Mouse (Mus musculus): ENCODE measurements around the gene Tmem104. TPM values are rescaled to one million over a fixed set of nuclear protein-coding genes. Genes with fewer than 3 reads are reported as not detected.
A peak's percentile ranks its signal among the peaks of the same experiment; 100 is the strongest.

Tmem104 gene
- polyA plus RNA-seq, 1 experiment from 2014 or later = 12.5 TPM

- DNase-seq (ENCODE audit: low spot score) (no peak), ATAC-seq (ENCODE audit: low read depth) (no peak)
- H3K4me3 ChIP-seq (ENCODE audit: low read depth, low read length) = no peak overlapping the region
- no peaks in the 10 kb centered on the region for H3K27me3 ChIP-seq (replicated peaks; ENCODE audit: control insufficient read depth, insufficient read depth, low read length)
- H3K9me3 ChIP-seq (ENCODE audit: control insufficient read depth, low read length) = no peaks in the 10 kb centered on the region
- 78% methylated on average over 6 of the region's 6 CpGs for WGBS
- H3K27ac ChIP-seq (replicated peaks; ENCODE audit: low read depth, low read length) = no peak overlapping the region
- peaks cover 15% of the 10 kb centered on the region for H3K4me1 ChIP-seq (ENCODE audit: control insufficient read depth, insufficient read depth, low read length)
- 0 out of 2 replicates have a peak overlapping the region, but pooled peaks have one; percentile 80 for H3K4me2 ChIP-seq (ENCODE audit: low read depth, low read length)
- no peaks in the 10 kb centered on the region for H3K36me3 ChIP-seq (ENCODE audit: control insufficient read depth, insufficient read depth, low read length)
- H3K9ac ChIP-seq (ENCODE audit: low read depth, low read length) = 0 out of 2 replicates have a peak overlapping the region, but pooled peaks have one; percentile 76
Measured at GRCm38 (mm10) chr11:115275509-115275908, 88.2 kb downstream of the Tmem104 start.

DNA sequence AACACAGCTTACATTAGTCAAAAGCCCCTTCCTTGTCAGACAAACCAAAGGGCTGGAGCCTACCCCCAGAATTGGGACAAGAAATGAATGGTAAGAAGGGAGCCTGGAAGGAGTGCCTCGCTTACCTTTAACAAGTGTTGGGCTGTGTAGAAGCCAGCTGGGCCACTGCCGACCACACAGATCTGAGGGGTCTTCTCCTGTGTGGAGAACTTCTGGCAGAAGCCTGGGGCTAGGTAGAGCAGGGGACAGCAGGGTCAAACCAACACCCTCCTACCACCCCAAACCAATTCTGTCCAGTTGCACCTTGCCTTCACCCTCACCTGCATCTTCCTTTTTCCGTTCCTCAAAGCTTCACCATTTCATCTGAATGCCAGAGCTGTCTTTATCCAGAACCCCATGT lies 88.7 kb downstream of the Tmem104 start:
- no peak for DNase-seq (ENCODE audit: low spot score)
- Histone ChIP-seq H3K27ac (replicated peaks; ENCODE audit: low read depth, low read length) (no peak overlapping the region), H3K27me3 (replicated peaks; ENCODE audit: control insufficient read depth, insufficient read depth, low read length) (no peaks in the 10 kb centered on the region), H3K9me3 (ENCODE audit: control insufficient read depth, low read length) (no peaks in the 10 kb centered on the region), H3K9ac (ENCODE audit: low read depth, low read length) (peak overlapping the region; percentile 76; the same call in 1 of the 2 replicates), H3K36me3 (ENCODE audit: control insufficient read depth, insufficient read depth, low read length) (no peaks in the 10 kb centered on the region), H3K4me2 (ENCODE audit: low read depth, low read length) (peak overlapping the region; percentile 80), H3K4me3 (ENCODE audit: low read depth, low read length) (peak overlapping the region; percentile 60), H3K4me1 (ENCODE audit: control insufficient read depth, insufficient read depth, low read length) (peaks cover 15% of the 10 kb centered on the region)
- no peak for ATAC-seq (ENCODE audit: low read depth)
- WGBS = 53% methylated on average over 3 of the region's 3 CpGs

GRCm38 (mm10) chr11:115276780-115277603 lies 89.7 kb downstream of the Tmem104 start, which contains the start of gene Fdxr:
TSS of gene Fdxr (minus strand) at chr11:115277050.
- H3K9ac ChIP-seq (ENCODE audit: low read depth, low read length) = peak within 1 kb of the TSS; percentile 76
- peaks cover 15% of the 10 kb centered on the region for H3K4me1 ChIP-seq (ENCODE audit: control insufficient read depth, insufficient read depth, low read length)
- under 1% methylated on average over 42 of the region's 42 CpGs for WGBS
- peak within 1 kb of the TSS; percentile 85 for H3K27ac ChIP-seq (replicated peaks; ENCODE audit: low read depth, low read length)
- DNase-seq (ENCODE audit: low spot score) = peak; percentile 100
- no peaks in the 10 kb centered on the region for H3K36me3 ChIP-seq (ENCODE audit: control insufficient read depth, insufficient read depth, low read length)
- H3K9me3 ChIP-seq (ENCODE audit: control insufficient read depth, low read length) = no peaks in the 10 kb centered on the region
- no peaks in the 10 kb centered on the region for H3K27me3 ChIP-seq (replicated peaks; ENCODE audit: control insufficient read depth, insufficient read depth, low read length)
- peak; percentile 97 for ATAC-seq (ENCODE audit: low read depth)
- peak within 1 kb of the TSS; percentile 80 for H3K4me2 ChIP-seq (ENCODE audit: low read depth, low read length)
- peak within 1 kb of the TSS; percentile 60 for H3K4me3 ChIP-seq (ENCODE audit: low read depth, low read length)

DNA sequence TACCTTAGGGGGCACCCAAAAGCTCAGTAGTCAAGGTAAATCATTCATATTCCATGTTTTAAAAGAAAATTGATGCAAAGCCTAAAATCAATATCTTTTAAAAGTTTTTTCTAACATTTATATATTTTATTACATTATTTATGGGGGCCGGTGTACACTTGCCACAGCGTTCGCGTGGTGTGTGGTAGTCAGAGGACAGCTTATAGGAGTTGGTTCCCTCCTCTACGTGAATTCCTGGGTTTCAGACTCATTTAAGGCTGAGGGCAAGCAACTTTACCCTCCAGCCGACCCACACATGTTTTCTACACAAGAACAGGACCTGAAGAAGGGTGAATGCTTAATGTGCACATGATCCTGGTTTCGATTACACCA lies 90.3 kb downstream of the Tmem104 start:
- peak overlapping the region; percentile 71 for H3K4me2 ChIP-seq (ENCODE audit: low read depth, low read length)
- no peaks in the 10 kb centered on the region for H3K9me3 ChIP-seq (ENCODE audit: control insufficient read depth, low read length)
- peak overlapping the region; percentile 60 for H3K4me3 ChIP-seq (ENCODE audit: low read depth, low read length)
- peak overlapping the region; percentile 85 for H3K27ac ChIP-seq (replicated peaks; ENCODE audit: low read depth, low read length)
- no peaks in the 10 kb centered on the region for H3K27me3 ChIP-seq (replicated peaks; ENCODE audit: control insufficient read depth, insufficient read depth, low read length)
- H3K36me3 ChIP-seq (ENCODE audit: control insufficient read depth, insufficient read depth, low read length) = no peaks in the 10 kb centered on the region
- H3K4me1 ChIP-seq (ENCODE audit: control insufficient read depth, insufficient read depth, low read length) = peaks cover 15% of the 10 kb centered on the region
- WGBS = 17% methylated on average over 7 of the region's 7 CpGs
- DNase-seq (ENCODE audit: low spot score) = no peak
- H3K9ac ChIP-seq (ENCODE audit: low read depth, low read length) = peak overlapping the region; percentile 72
- ATAC-seq (ENCODE audit: low read depth) = no peak

DNA sequence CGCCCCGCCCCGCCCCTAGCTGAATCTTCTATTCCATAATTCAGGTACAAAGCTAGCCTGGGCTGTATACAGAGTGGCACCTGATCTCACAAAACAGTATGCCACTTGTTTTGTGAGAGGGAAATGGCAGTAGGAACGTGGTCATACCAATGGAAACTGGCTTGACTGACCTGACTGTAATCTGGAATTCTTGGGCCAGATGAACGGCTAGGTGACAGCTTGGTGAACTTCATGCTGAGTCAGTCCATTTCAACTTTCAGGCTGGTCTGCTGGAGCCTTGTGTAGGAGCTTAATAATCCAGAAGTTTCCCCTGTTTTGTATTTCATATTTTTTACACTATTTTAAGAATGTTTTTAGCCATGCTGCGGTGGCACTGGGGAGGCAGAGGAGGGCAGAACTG lies 90.9 kb downstream of the Tmem104 start:
- WGBS = 75% methylated on average over 6 of the region's 6 CpGs
- Histone ChIP-seq H3K4me1 (ENCODE audit: control insufficient read depth, insufficient read depth, low read length) (peaks cover 15% of the 10 kb centered on the region), H3K36me3 (ENCODE audit: control insufficient read depth, insufficient read depth, low read length) (no peaks in the 10 kb centered on the region), H3K9me3 (ENCODE audit: control insufficient read depth, low read length) (no peaks in the 10 kb centered on the region), H3K4me3 (ENCODE audit: low read depth, low read length) (0 out of 2 replicates have a peak overlapping the region, but pooled peaks have one; percentile 60), H3K27ac (replicated peaks; ENCODE audit: low read depth, low read length) (no peak overlapping the region), H3K27me3 (replicated peaks; ENCODE audit: control insufficient read depth, insufficient read depth, low read length) (no peaks in the 10 kb centered on the region), H3K4me2 (ENCODE audit: low read depth, low read length) (peak overlapping the region; percentile 71), H3K9ac (ENCODE audit: low read depth, low read length) (0 out of 2 replicates have a peak overlapping the region, but pooled peaks have one; percentile 72)
- ATAC-seq (ENCODE audit: low read depth) (no peak), DNase-seq (ENCODE audit: low spot score) (no peak)

- no peak overlapping the region for H3K4me3 ChIP-seq (ENCODE audit: low read depth, low read length)
- WGBS = 60% methylated on average over 1 of the region's 1 CpGs
- no peak overlapping the region for H3K27ac ChIP-seq (replicated peaks; ENCODE audit: low read depth, low read length)
- no peaks in the 10 kb centered on the region for H3K27me3 ChIP-seq (replicated peaks; ENCODE audit: control insufficient read depth, insufficient read depth, low read length)
- no peak overlapping the region for H3K4me2 ChIP-seq (ENCODE audit: low read depth, low read length)
- no peaks in the 10 kb centered on the region for H3K36me3 ChIP-seq (ENCODE audit: control insufficient read depth, insufficient read depth, low read length)
- H3K4me1 ChIP-seq (ENCODE audit: control insufficient read depth, insufficient read depth, low read length) = peaks cover 15% of the 10 kb centered on the region
- no peaks in the 10 kb centered on the region for H3K9me3 ChIP-seq (ENCODE audit: control insufficient read depth, low read length)
- no peak for DNase-seq (ENCODE audit: low spot score)
- no peak for ATAC-seq (ENCODE audit: low read depth)
- no peak overlapping the region for H3K9ac ChIP-seq (ENCODE audit: low read depth, low read length)
Measured at GRCm38 (mm10) chr11:115279726-115280125, 92.4 kb downstream of the Tmem104 start.

DNA sequence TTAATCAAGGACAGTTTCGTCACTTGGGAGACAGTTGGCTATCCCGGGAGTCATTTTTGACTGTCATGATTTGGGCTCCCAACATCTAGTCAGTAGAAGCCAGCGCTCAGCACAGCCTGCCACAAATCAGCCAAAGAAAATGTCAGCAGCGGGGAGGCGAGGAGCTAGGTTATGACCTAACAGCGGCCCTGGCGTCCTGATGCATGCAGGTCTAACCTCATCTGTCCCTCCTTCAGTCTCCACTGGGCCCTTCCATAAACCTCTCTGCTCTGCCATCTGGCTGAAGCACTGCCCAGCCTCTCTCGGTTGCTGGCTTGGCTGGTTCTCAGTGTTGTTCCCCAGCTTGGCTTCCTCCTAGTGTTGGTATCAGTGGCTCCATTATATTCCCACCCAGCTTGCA lies 95.0 kb downstream of the Tmem104 start:
- Histone ChIP-seq H3K9me3 (ENCODE audit: control insufficient read depth, low read length) (no peaks in the 10 kb centered on the region), H3K27ac (replicated peaks; ENCODE audit: low read depth, low read length) (no peak overlapping the region), H3K4me3 (ENCODE audit: low read depth, low read length) (no peak overlapping the region), H3K4me2 (ENCODE audit: low read depth, low read length) (no peak overlapping the region), H3K27me3 (replicated peaks; ENCODE audit: control insufficient read depth, insufficient read depth, low read length) (no peaks in the 10 kb centered on the region), H3K36me3 (ENCODE audit: control insufficient read depth, insufficient read depth, low read length) (no peaks in the 10 kb centered on the region), H3K4me1 (ENCODE audit: control insufficient read depth, insufficient read depth, low read length) (peaks cover 8% of the 10 kb centered on the region), H3K9ac (ENCODE audit: low read depth, low read length) (no peak overlapping the region)
- DNase-seq (ENCODE audit: low spot score) (no peak), ATAC-seq (ENCODE audit: low read depth) (no peak)
- WGBS = 71% methylated on average over 8 of the region's 8 CpGs

DNA sequence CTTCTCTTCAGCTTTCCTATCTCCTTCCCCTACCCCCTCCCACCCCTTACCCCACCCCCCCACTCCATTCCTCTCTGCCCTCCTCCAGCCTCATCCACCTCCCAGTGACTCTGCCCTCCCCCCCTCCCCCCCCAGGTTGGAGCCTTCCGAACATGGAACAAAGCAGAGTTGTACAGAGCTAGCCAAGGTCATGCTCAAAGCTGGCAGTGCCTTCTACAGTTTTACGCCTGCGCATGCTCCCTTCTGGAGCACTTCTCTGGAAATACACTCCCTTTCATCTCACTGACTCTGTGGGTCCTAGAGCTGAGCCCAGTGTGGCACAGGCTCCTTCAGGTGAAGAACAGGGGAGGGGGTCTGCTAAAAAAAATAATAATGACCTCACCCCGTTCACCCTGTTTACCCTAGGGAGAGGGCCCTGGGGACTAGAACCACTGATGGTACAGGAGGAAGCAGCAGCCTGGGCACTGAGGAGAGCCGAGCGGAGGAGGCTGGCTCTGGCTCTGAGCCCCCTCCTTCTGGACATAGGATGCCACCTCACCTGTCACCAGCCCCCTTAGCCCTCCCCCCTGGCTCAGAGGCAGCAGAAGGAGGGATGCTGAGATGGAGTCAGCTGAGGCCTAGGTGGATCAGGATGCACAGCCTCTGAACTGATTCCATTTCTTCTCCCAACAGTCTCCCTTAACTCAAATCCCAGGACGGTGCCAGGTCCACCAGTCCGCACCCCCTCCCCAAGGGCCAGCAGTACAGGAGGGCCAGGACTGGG lies 95.6 kb downstream of the Tmem104 start:
- 82% methylated on average over 8 of the region's 8 CpGs for WGBS
- Histone ChIP-seq H3K27ac (replicated peaks; ENCODE audit: low read depth, low read length) (no peak overlapping the region), H3K9ac (ENCODE audit: low read depth, low read length) (no peak overlapping the region), H3K27me3 (replicated peaks; ENCODE audit: control insufficient read depth, insufficient read depth, low read length) (no peaks in the 10 kb centered on the region), H3K4me3 (ENCODE audit: low read depth, low read length) (no peak overlapping the region), H3K4me2 (ENCODE audit: low read depth, low read length) (no peak overlapping the region), H3K36me3 (ENCODE audit: control insufficient read depth, insufficient read depth, low read length) (no peaks in the 10 kb centered on the region), H3K9me3 (ENCODE audit: control insufficient read depth, low read length) (no peaks in the 10 kb centered on the region), H3K4me1 (ENCODE audit: control insufficient read depth, insufficient read depth, low read length) (peaks cover 4% of the 10 kb centered on the region)
- ATAC-seq (ENCODE audit: low read depth) = no peak; the same call in 1 of the 2 replicates
- DNase-seq (ENCODE audit: low spot score) = no peak
